Mouse (Mus musculus) stomach, postnatal 0 days (tissue): ENCODE data around the gene Tmem33.

Experiments used
- CTCF ChIP-seq: IDR thresholded peaks from 2 replicates; pipeline ENCODE4 v1.5.1; 2016; ENCODE audit warnings: antibody characterized with exemption, low read depth, mild to moderate bottlenecking, moderate library complexity
- EP300 ChIP-seq: optimal IDR thresholded peaks from 2 replicates; pipeline ENCODE3; 2016; ENCODE audit warnings: antibody characterized with exemption

GRCm38 (mm10) chr5:67260531-67261371 lies at the start of gene Tmem33:
- TF ChIP-seq CTCF (no peak), EP300 (no peak)
